Mouse (Mus musculus) cortical plate, adult 2 months (tissue): ENCODE measurements around the gene Usp4.

ENCODE experiments used
- CTCF ChIP-seq: fragments of 200-500 bp; IDR thresholded peaks from 2 replicates; pipeline ENCODE4 v1.5.1; 2011; ENCODE audit warnings: mild to moderate bottlenecking, control low read depth, low read length; ENCODE audit not compliant: insufficient read depth; ENCODE audit errors: extremely low read depth
- POLR2A ChIP-seq: fragments of 200-500 bp; IDR thresholded peaks from 2 replicates; pipeline ENCODE4 v1.6.1; 2011; ENCODE audit warnings: mild to moderate bottlenecking, low read length, control low read depth; ENCODE audit not compliant: insufficient read depth; ENCODE audit errors: extremely low read depth

DNA sequence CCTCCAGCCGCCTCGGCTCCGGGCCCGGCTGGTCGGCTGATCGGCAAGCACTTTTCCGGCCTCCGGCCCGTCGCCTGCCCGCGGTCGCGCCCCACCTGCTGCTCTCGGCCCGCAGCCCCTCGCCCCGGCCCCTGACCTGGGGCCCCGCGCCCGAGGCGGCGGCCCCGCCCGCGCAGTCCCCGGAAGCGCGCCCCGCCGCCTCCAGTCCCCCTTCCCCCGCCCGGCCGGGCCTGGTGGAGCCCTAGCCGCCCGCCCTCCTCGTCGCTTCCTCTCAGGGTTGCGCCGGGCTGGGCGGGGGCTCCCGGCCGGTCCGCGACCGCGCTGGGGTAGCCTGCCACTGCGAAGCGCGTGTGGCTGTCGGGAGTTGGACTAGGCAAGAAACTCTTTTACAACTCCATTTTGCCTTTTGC, 41.1 kb upstream of the Usp4 start:
- TF ChIP-seq POLR2A (no peak), CTCF (no peak)
